Mouse (Mus musculus): ENCODE data around the gene Tbc1d2b. TPM values are rescaled to one million over a fixed set of nuclear protein-coding genes. Genes with fewer than 3 reads are reported as not detected.
A peak's percentile ranks its signal among the peaks of the same experiment; 100 is the strongest.

Tbc1d2b gene
- polyA plus RNA-seq, 1 experiment: 16.4 TPM

- 65% methylated on average over 21 of the region's 21 CpGs for WGBS
- no peak for TF ChIP-seq POLR2A (IDR thresholded peaks at IDR 0.05; ENCODE audit: low read depth, low read length)
- no peak for TF ChIP-seq CTCF (conservative IDR thresholded peaks at IDR 0.05; ENCODE audit: insufficient read depth, insufficient read length, low read depth, low read length)
- H3K4me3 ChIP-seq (ENCODE audit: insufficient read depth, low read depth, low read length): peak overlapping the region; percentile 48
- H3K27ac ChIP-seq (ENCODE audit: insufficient read depth, low read depth, low read length): peak overlapping the region; percentile 84
- no peaks in the 10 kb centered on the region for H3K36me3 ChIP-seq (ENCODE audit: control insufficient read depth, insufficient read depth, low read length)
- H3K27me3 ChIP-seq (replicated peaks; ENCODE audit: control insufficient read depth, insufficient read depth, low read length): no peaks in the 10 kb centered on the region
- no peaks in the 10 kb centered on the region for H3K4me1 ChIP-seq (ENCODE audit: control insufficient read depth, insufficient read depth, low read length)
- peak; percentile 72 for DNase-seq
These were observed 44.4 kb downstream of the Tbc1d2b start for GRCm38 (mm10) chr9:90226081-90226741.

DNA sequence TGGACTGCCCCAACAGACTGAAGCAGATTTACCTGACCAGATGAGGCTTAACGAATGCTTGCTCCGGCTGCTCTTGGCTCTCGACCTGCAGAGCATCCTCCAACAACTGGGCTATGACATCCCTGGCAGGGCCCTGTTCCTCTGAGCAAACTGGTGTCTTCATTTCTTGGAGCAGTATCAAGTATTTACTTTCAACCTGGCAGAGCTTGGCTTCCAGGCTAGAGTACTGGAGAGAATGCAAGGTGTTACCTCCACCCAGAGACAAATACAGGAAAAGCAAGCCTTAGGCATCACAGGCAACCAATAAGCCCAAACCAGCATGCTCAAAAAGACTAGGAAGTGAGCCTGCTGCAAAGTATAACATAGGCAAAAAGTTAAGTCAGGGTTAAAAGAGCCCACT is 48.3 kb downstream of the Tbc1d2b start:
- no peak for DNase-seq
- Histone ChIP-seq H3K4me1 (ENCODE audit: control insufficient read depth, insufficient read depth, low read length) (no peaks in the 10 kb centered on the region), H3K4me3 (ENCODE audit: insufficient read depth, low read depth, low read length) (no peak overlapping the region), H3K27me3 (replicated peaks; ENCODE audit: control insufficient read depth, insufficient read depth, low read length) (no peaks in the 10 kb centered on the region), H3K36me3 (ENCODE audit: control insufficient read depth, insufficient read depth, low read length) (no peaks in the 10 kb centered on the region), H3K27ac (ENCODE audit: insufficient read depth, low read depth, low read length) (no peak overlapping the region)
- no peak for TF ChIP-seq CTCF (conservative IDR thresholded peaks at IDR 0.05; ENCODE audit: insufficient read depth, insufficient read length, low read depth, low read length)
- WGBS: 86% methylated on average over 3 of the region's 3 CpGs

GRCm38 (mm10) chr9:90217501-90217900 is 53.1 kb downstream of the Tbc1d2b start:
- WGBS: 70% methylated on average over 4 of the region's 4 CpGs

DNA sequence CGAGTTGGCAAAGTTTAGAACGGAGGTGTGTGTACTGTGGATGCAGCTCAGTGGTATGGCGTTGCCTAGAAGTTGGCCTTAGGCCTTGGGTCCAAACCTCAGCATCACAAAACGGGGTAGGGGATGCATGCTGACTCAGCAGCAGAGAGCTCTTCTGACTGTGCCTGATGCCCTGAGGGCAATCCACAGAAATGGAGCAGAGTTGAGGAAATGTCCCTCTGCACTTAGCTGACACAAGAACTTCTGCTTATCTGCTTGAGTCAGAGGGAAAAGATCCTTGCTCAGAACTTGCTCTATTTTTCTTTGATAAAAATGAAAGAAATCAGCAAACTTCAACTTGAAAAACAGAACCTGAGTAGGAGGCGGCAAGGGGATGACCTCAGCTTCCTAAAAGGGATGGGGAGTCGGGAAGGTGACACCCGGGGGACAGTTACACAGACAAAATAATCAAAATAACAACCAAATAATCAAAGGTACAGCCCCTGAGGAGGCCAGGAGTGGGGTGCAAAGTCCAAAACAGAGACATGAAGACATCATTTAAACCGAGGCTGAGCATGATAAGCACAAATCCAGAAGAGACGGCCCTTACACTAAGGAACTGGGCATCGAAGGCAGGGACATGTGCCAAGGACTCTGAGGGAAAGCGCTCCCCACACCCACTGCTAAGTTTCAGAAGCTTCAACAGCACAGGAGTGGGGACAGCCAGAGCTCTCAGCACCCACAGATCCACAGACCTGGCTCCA is 54.2 kb downstream of the Tbc1d2b start:
- Histone ChIP-seq H3K36me3 (ENCODE audit: control insufficient read depth, insufficient read depth, low read length) (no peaks in the 10 kb centered on the region; the same call in 1 of the 2 replicates), H3K27me3 (replicated peaks; ENCODE audit: control insufficient read depth, insufficient read depth, low read length) (no peaks in the 10 kb centered on the region), H3K27ac (ENCODE audit: insufficient read depth, low read depth, low read length) (no peak overlapping the region), H3K4me1 (ENCODE audit: control insufficient read depth, insufficient read depth, low read length) (no peaks in the 10 kb centered on the region), H3K4me3 (ENCODE audit: insufficient read depth, low read depth, low read length) (no peak overlapping the region)
- TF ChIP-seq POLR2A (IDR thresholded peaks at IDR 0.05; ENCODE audit: low read depth, low read length) (no peak), CTCF (conservative IDR thresholded peaks at IDR 0.05; ENCODE audit: insufficient read depth, insufficient read length, low read depth, low read length) (no peak)
- 63% methylated on average over 11 of the region's 11 CpGs for WGBS
- no peak for DNase-seq

More at GRCm38 (mm10) chr9:90217501-90217900, 53.1 kb downstream of the Tbc1d2b start:
- DNase-seq: no peak
- Histone ChIP-seq H3K36me3 (ENCODE audit: control insufficient read depth, insufficient read depth, low read length) (no peaks in the 10 kb centered on the region; the same call in 1 of the 2 replicates), H3K4me3 (ENCODE audit: insufficient read depth, low read depth, low read length) (no peak overlapping the region), H3K27me3 (replicated peaks; ENCODE audit: control insufficient read depth, insufficient read depth, low read length) (no peaks in the 10 kb centered on the region), H3K4me1 (ENCODE audit: control insufficient read depth, insufficient read depth, low read length) (no peaks in the 10 kb centered on the region), H3K27ac (ENCODE audit: insufficient read depth, low read depth, low read length) (no peak overlapping the region)
- no peak for TF ChIP-seq CTCF (conservative IDR thresholded peaks at IDR 0.05; ENCODE audit: insufficient read depth, insufficient read length, low read depth, low read length)
- TF ChIP-seq POLR2A (IDR thresholded peaks at IDR 0.05; ENCODE audit: low read depth, low read length): no peak

GRCm38 (mm10) chr9:90213127-90213526 is 57.5 kb downstream of the Tbc1d2b start:
- H3K36me3 ChIP-seq (ENCODE audit: control insufficient read depth, insufficient read depth, low read length): no peaks in the 10 kb centered on the region; the same call in 1 of the 2 replicates
- no peaks in the 10 kb centered on the region for H3K4me1 ChIP-seq (ENCODE audit: control insufficient read depth, insufficient read depth, low read length)
- H3K4me3 ChIP-seq (ENCODE audit: insufficient read depth, low read depth, low read length): no peak overlapping the region
- 84% methylated on average over 3 of the region's 3 CpGs for WGBS
- H3K27me3 ChIP-seq (replicated peaks; ENCODE audit: control insufficient read depth, insufficient read depth, low read length): no peaks in the 10 kb centered on the region
- no peak overlapping the region for H3K27ac ChIP-seq (ENCODE audit: insufficient read depth, low read depth, low read length)
- DNase-seq: no peak
- TF ChIP-seq POLR2A (IDR thresholded peaks at IDR 0.05; ENCODE audit: low read depth, low read length) (no peak), CTCF (conservative IDR thresholded peaks at IDR 0.05; ENCODE audit: insufficient read depth, insufficient read length, low read depth, low read length) (no peak)

DNA sequence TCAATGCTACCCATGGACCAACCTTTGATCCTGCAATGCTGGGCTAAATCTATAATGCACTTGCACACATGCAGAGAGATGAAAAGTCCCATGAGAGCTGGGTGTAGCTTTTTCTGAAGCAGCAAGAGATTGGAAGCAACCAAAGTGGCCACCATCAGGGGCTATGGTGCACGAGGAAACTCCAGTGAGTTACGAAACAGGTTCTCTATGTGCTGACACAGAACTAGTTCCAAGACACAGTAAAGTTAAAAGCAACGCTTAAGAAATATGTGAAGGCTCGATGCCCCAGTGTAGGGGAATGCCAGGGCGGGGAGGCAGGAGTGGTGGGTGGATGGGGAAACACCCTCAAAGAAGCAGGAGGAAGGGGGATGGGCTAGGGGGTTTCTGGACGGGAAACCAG is 61.9 kb downstream of the Tbc1d2b start:
- Histone ChIP-seq H3K27ac (ENCODE audit: insufficient read depth, low read depth, low read length) (no peak overlapping the region), H3K27me3 (replicated peaks; ENCODE audit: control insufficient read depth, insufficient read depth, low read length) (no peaks in the 10 kb centered on the region), H3K36me3 (ENCODE audit: control insufficient read depth, insufficient read depth, low read length) (no peaks in the 10 kb centered on the region), H3K4me3 (ENCODE audit: insufficient read depth, low read depth, low read length) (no peak overlapping the region), H3K4me1 (ENCODE audit: control insufficient read depth, insufficient read depth, low read length) (no peaks in the 10 kb centered on the region)
- 83% methylated on average over 6 of the region's 6 CpGs for WGBS
- DNase-seq: no peak
- no peak for TF ChIP-seq CTCF (conservative IDR thresholded peaks at IDR 0.05; ENCODE audit: insufficient read depth, insufficient read length, low read depth, low read length)
- TF ChIP-seq POLR2A (IDR thresholded peaks at IDR 0.05; ENCODE audit: low read depth, low read length): no peak

- no peaks in the 10 kb centered on the region for H3K27me3 ChIP-seq (replicated peaks; ENCODE audit: control insufficient read depth, insufficient read depth, low read length)
- no peak overlapping the region for H3K4me3 ChIP-seq (ENCODE audit: insufficient read depth, low read depth, low read length)
- H3K27ac ChIP-seq (ENCODE audit: insufficient read depth, low read depth, low read length): no peak overlapping the region
- H3K36me3 ChIP-seq (ENCODE audit: control insufficient read depth, insufficient read depth, low read length): no peaks in the 10 kb centered on the region
- DNase-seq: no peak
- no peaks in the 10 kb centered on the region for H3K4me1 ChIP-seq (ENCODE audit: control insufficient read depth, insufficient read depth, low read length)
- TF ChIP-seq CTCF (conservative IDR thresholded peaks at IDR 0.05; ENCODE audit: insufficient read depth, insufficient read length, low read depth, low read length): no peak
- no peak for TF ChIP-seq POLR2A (IDR thresholded peaks at IDR 0.05; ENCODE audit: low read depth, low read length)
- 62% methylated on average over 8 of the region's 8 CpGs for WGBS
These were observed 62.8 kb downstream of the Tbc1d2b start for GRCm38 (mm10) chr9:90207808-90208207.

Measured in kidney, adult 2 months (tissue).